Mouse (Mus musculus) heart, postnatal 0 days (tissue): ENCODE data around the gene Atp5k. TPM values are rescaled to one million over a fixed set of nuclear protein-coding genes. Genes with fewer than 3 reads are reported as not detected.

ENCODE experiments used
- ATAC-seq: fragments of 200-750 bp; cut with Nextera tagmentation; 2 replicates; pipeline ENCODE4 v1.8.0; 2017; ENCODE audit warnings: low read depth, moderate number of reproducible peaks, moderate library complexity; ENCODE audit not compliant: insufficient read depth
- DNase-seq: peaks from one replicate; pipeline ENCODE4 v3.0.0-alpha.2; 2016; ENCODE audit warnings: low spot score
- H3K27ac ChIP-seq: fragments of 300-500 bp; sonication (generic); 2 replicates; pipeline ENCODE4 v1.5.1; 2014; ENCODE audit warnings: low read depth, mild to moderate bottlenecking
- H3K27me3 ChIP-seq: fragments of 300-500 bp; sonication (generic); 2 replicates; pipeline ENCODE4 v1.6.1; 2014; ENCODE audit warnings: low read length, mixed read lengths; ENCODE audit not compliant: control insufficient read depth, insufficient read depth
- H3K36me3 ChIP-seq: fragments of 300-500 bp; sonication (generic); replicated peaks from 2 replicates; pipeline ENCODE4 v1.6.1; 2014; ENCODE audit warnings: low read length, mixed read lengths; ENCODE audit not compliant: control insufficient read depth, insufficient read depth
- H3K4me1 ChIP-seq: fragments of 300-500 bp; sonication (generic); 2 replicates; pipeline ENCODE4 v1.6.1; 2014; ENCODE audit warnings: antibody characterized with exemption; ENCODE audit not compliant: control insufficient read depth, insufficient read depth
- H3K4me2 ChIP-seq: fragments of 300-500 bp; sonication (generic); 2 replicates; pipeline ENCODE4 v1.6.1; 2014; ENCODE audit warnings: low read depth, mild to moderate bottlenecking, low read length, moderate library complexity
- H3K4me3 ChIP-seq: fragments of 300-500 bp; sonication (generic); 2 replicates; pipeline ENCODE4 v1.5.1; 2014; ENCODE audit warnings: low read depth, low read length
- H3K9ac ChIP-seq: fragments of 300-500 bp; sonication (generic); replicated peaks from 2 replicates; pipeline ENCODE4 v1.6.1; 2014; ENCODE audit warnings: low read depth, low read length, mixed read lengths
- H3K9me3 ChIP-seq: fragments of 300-500 bp; sonication (generic); replicated peaks from 2 replicates; pipeline ENCODE4 v1.6.1; 2016; ENCODE audit warnings: low read length; ENCODE audit not compliant: control insufficient read depth
- CTCF ChIP-seq: IDR thresholded peaks from 2 replicates; pipeline ENCODE4 v1.5.1; 2016; ENCODE audit warnings: antibody characterized with exemption, control low read depth, low read depth
- EP300 ChIP-seq: IDR thresholded peaks from 2 replicates; pipeline ENCODE4 v1.6.1; 2016; ENCODE audit warnings: antibody characterized with exemption, low read depth
- WGBS: fragments of 180-500 bp; shearing (Covaris S2); extraction: QIAGEN DNeasy Blood & Tissue Kit; methylation state at CpG from one replicate; pipeline ENCODE4 v1.1.7; 2014; 5-methylcytosine and 5-hydroxymethylcytosine counted together
- polyA plus RNA-seq: library from polyadenylated mRNA; unstranded; fragments of >200 nt; fragmentation: Nextera tagmentation; extraction: Ambion mirVana; gene quantifications from 2 replicates; pipeline ENCODE4 v1.2.1, GENCODE M21; 2015
- total RNA-seq: library from RNA; depleted of rRNA; stranded (reverse); fragments of >200 nt; gene quantifications from 2 replicates; pipeline ENCODE4 v1.2.3, GENCODE M21; 2014; ENCODE audit warnings: low replicate concordance; rRNA removed

The Atp5k gene
- 139 and 316 TPM in 2 replicates for total RNA-seq
- 1,908 and 1,920 TPM in 2 replicates for polyA plus RNA-seq

DNA sequence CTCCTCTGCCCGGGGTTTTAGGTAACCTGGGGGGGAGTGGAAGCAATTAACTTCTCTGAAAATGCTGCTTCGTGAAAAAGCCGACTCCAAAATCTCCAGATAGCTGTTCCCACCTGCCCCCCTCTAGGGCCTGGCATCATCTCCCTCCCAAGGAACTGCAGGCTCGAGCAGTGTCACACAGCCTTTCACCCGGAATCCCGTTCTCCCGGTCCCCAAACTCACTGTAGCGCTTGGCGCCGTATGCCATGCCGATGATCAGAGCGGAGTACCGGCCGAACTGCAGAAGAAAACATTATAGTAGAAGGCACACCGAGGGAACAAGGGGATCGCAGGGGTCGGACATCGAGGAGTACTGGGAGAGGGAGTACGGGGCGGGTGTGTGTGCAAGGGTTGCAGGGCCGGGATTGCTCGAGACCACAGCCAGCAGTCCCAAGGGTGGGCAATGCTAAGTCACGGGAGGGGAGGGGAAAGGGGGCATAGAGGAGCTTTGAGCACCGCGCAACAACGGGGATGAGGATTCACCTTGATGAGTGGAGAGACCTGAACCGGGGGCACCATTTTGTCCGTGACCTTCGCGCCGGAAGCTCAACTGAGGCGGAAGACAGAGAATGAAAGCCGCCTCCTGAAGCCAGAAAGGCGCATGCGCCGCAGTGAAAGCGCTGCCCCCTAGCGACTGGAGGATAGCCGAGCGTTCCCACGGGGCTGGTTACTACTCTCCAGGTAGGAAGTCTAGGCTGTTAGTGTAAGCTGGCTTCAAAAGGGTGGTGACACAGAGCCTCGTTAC lies at the start of gene Atp5k:
Gene Atp5k, minus strand, starts transcription at position 645 of the 784 bp plus-strand sequence.
- under 1% methylated on average over 42 of the region's 42 CpGs for WGBS
- Histone ChIP-seq H3K27me3 (0 out of 2 replicates have a peak, but pooled peaks cover 3% of the 10 kb centered on the region), H3K27ac (peak within 1 kb of the TSS; percentile 78)

DNA sequence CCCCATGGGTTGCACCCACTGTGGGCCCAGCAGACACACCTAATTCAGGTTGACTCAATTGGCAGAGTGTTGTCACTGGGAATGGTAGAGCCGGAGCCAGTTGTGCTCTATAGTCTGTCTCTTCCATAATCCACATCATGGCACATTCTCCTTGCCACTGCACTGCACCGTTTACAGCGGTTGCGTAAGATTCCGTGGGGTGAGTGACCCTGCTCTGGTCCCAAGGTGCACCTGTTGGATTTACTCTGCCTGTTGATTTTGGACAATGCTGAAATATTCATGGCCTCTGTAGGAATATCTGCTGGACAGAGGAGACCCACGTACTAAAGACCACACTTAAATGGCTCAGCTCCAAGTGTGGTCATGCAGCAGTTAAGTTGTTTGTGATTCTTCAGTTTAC lies 48.8 kb upstream of the Atp5k start:
- Histone ChIP-seq H3K27ac (no peak overlapping the region), H3K36me3 (peaks cover 53% of the 10 kb centered on the region), H3K27me3 (no peaks in the 10 kb centered on the region), H3K4me3 (no peak overlapping the region), H3K4me1 (no peaks in the 10 kb centered on the region), H3K9ac (no peak overlapping the region), H3K9me3 (no peaks in the 10 kb centered on the region), H3K4me2 (no peak overlapping the region)
- no peak for DNase-seq
- no peak for ATAC-seq
- 88% methylated on average over 6 of the region's 6 CpGs for WGBS
- TF ChIP-seq CTCF (no peak), EP300 (no peak)

More for the DNA sequence above, at the start of gene Atp5k:
- TF ChIP-seq EP300 (no peak), CTCF (peak; percentile 83)
- Histone ChIP-seq H3K36me3 (peaks cover 27% of the 10 kb centered on the region), H3K9me3 (no peaks in the 10 kb centered on the region), H3K4me3 (peak within 1 kb of the TSS; percentile 89), H3K9ac (peak within 1 kb of the TSS; percentile 92), H3K4me2 (peak within 1 kb of the TSS; percentile 82), H3K4me1 (peaks cover 9% of the 10 kb centered on the region)
- peak; percentile 90 for DNase-seq
- peak; percentile 93 for ATAC-seq

GRCm38 (mm10) chr5:108475977-108476376 lies 41.7 kb upstream of the Atp5k start:
- no peaks in the 10 kb centered on the region for H3K27me3 ChIP-seq
- ATAC-seq (no peak), DNase-seq (no peak)
- TF ChIP-seq EP300 (no peak), CTCF (no peak)
- H3K4me1 ChIP-seq = no peaks in the 10 kb centered on the region
- no peak overlapping the region for H3K4me3 ChIP-seq
- H3K9me3 ChIP-seq = no peaks in the 10 kb centered on the region
- H3K4me2 ChIP-seq = no peak overlapping the region
- 86% methylated on average over 3 of the region's 3 CpGs for WGBS
- no peak overlapping the region for H3K9ac ChIP-seq
- H3K27ac ChIP-seq = no peak overlapping the region
- peaks cover 75% of the 10 kb centered on the region for H3K36me3 ChIP-seq

DNA sequence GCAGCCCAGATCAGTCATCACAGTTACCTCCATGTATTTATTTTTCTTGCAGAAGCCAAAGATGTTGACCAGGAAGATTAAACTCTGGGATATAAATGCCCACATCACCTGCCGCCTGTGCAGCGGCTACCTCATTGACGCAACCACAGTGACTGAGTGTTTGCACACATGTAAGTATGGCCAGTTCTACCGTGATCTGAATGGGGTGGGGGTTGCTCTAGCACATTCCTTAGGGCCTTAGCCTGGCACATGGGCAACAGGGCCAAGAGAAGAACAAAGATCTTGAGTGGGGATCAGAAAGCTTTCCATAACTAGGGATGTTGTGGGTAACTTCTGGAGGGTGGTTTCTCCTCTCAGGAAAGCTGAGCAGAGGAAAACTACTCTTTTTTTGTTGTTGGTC lies 39.5 kb upstream of the Atp5k start:
- no peak for ATAC-seq

GRCm38 (mm10) chr5:108469617-108470016 lies 35.4 kb upstream of the Atp5k start:
- no peaks in the 10 kb centered on the region for H3K9me3 ChIP-seq
- peaks cover 27% of the 10 kb centered on the region for H3K4me1 ChIP-seq
- peaks cover 32% of the 10 kb centered on the region for H3K36me3 ChIP-seq
- no peak for TF ChIP-seq CTCF
- no peak for TF ChIP-seq EP300
- H3K9ac ChIP-seq = no peak overlapping the region
- H3K27ac ChIP-seq = no peak overlapping the region
- no peak overlapping the region for H3K4me3 ChIP-seq
- H3K27me3 ChIP-seq = no peaks in the 10 kb centered on the region
- DNase-seq (no peak), ATAC-seq (no peak)
- WGBS = 78% methylated on average over 7 of the region's 7 CpGs
- no peak overlapping the region for H3K4me2 ChIP-seq

More for the DNA sequence above, 39.5 kb upstream of the Atp5k start:
- DNase-seq = no peak
- Histone ChIP-seq H3K9ac (no peak overlapping the region), H3K36me3 (peaks cover 69% of the 10 kb centered on the region), H3K9me3 (no peaks in the 10 kb centered on the region), H3K27ac (no peak overlapping the region), H3K4me1 (no peaks in the 10 kb centered on the region), H3K4me2 (no peak overlapping the region), H3K27me3 (no peaks in the 10 kb centered on the region), H3K4me3 (no peak overlapping the region)
- TF ChIP-seq EP300 (no peak), CTCF (no peak)
- WGBS = 88% methylated on average over 4 of the region's 4 CpGs
